Mouse (Mus musculus): ENCODE measurements around the gene Pgk1. TPM values are rescaled to one million over a fixed set of nuclear protein-coding genes. Genes with fewer than 3 reads are reported as not detected.

Pgk1 gene
- polyA plus RNA-seq (2015; fragmentation: Nextera tagmentation; extraction: Ambion mirVana) = 297 and 306 TPM in 2 replicates

- Histone ChIP-seq H3K4me1 (ENCODE audit: control insufficient read depth, insufficient read depth, low read depth, low read length) (peaks cover 10% of the 10 kb centered on the region), H3K9ac (ENCODE audit: low read depth, low read length) (peak within 1 kb of the TSS; percentile 64), H3K36me3 (ENCODE audit: control insufficient read depth, insufficient read depth, low read length) (no peaks in the 10 kb centered on the region), H3K4me2 (ENCODE audit: low read length) (peak within 1 kb of the TSS; percentile 68), H3K27me3 (replicated peaks; ENCODE audit: control insufficient read depth, insufficient read depth, low read length) (no peaks in the 10 kb centered on the region), H3K9me3 (ENCODE audit: control insufficient read depth, low read length) (no peaks in the 10 kb centered on the region), H3K27ac (ENCODE audit: low read depth, low read length) (peak within 1 kb of the TSS; percentile 68), H3K4me3 (ENCODE audit: low read length) (peak within 1 kb of the TSS; percentile 52)
- 20% methylated on average over 48 of the region's 55 CpGs for WGBS
- ATAC-seq = peak; percentile 99
These were observed at the start of gene Pgk1 for GRCm38 (mm10) chrX:106186713-106187649. TSS of gene Pgk1 (plus strand) at chrX:106187100.

DNA sequence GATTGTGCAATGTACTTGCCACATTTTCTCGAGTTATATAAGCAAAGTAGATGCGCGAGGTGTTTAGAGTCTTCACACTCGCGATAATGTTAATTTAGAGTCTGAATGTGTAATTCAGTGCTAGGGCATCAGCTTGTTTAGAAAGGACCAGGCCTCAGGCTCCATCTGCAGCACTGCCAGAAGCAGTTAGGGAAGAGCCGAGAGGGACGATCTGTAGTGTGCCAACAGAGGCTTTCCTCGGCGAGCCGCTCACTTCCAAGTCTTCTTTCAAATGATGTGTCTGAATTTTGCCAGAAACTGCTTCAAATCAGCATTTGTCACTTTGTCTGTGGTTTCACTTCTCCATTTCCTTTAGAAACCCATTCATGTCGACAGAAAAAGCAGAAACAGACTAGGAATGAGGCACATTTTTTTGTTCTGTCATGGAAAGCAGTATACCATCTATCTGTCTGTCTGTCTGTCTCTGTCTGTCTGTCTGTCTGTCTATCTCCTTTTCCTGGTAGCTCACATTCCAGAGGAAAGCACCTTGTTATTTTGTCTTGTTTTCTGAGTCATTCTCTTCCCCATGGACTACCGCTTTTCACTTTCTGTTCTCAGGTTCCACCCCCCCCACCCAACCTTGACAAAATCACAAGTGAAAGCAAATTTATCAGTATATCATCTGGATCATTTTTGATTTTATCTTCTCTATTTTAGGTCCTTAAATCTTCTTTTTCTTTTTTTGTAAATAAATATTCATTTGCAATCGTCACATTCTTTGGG lies 47.4 kb upstream of the Pgk1 start:
- no peak for ATAC-seq
- H3K4me3 ChIP-seq (ENCODE audit: low read length) = no peak overlapping the region
- H3K27me3 ChIP-seq (replicated peaks; ENCODE audit: control insufficient read depth, insufficient read depth, low read length) = no peaks in the 10 kb centered on the region; the same call in 1 of the 2 replicates
- no peaks in the 10 kb centered on the region for H3K4me1 ChIP-seq (ENCODE audit: control insufficient read depth, insufficient read depth, low read depth, low read length)
- 84% methylated on average over 13 of the region's 13 CpGs for WGBS
- H3K36me3 ChIP-seq (ENCODE audit: control insufficient read depth, insufficient read depth, low read length) = no peaks in the 10 kb centered on the region
- H3K27ac ChIP-seq (ENCODE audit: low read depth, low read length) = no peak overlapping the region
- no peak overlapping the region for H3K9ac ChIP-seq (ENCODE audit: low read depth, low read length)
- no peaks in the 10 kb centered on the region for H3K9me3 ChIP-seq (ENCODE audit: control insufficient read depth, low read length)
- H3K4me2 ChIP-seq (ENCODE audit: low read length) = no peak overlapping the region

DNA sequence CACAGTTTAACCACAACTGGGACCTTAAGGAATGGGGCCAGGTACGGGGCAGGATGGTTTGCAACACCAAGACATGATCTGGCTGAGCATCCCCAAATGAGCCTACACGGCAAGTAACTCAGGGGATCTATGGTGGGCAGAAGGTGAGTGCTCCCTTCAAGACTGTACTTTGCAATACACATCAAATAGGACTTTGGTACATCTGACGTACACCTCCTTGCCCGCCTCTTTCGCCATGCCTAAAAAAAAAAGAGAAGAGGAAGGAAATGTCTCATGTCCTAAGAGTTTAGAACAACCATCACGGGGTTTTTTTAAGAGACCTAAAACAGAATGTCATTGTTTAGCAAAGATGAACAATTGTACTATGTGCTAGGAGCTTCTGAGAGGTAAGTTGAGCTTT lies 44.0 kb upstream of the Pgk1 start, which contains the start of gene Tlr13:
Tlr13 (plus strand) TSS at position 269 of the 400 bp plus-strand sequence.
- H3K4me3 ChIP-seq (ENCODE audit: low read length) = no peak within 1 kb of the TSS
- H3K4me1 ChIP-seq (ENCODE audit: control insufficient read depth, insufficient read depth, low read depth, low read length) = no peaks in the 10 kb centered on the region
- no peak within 1 kb of the TSS for H3K4me2 ChIP-seq (ENCODE audit: low read length)
- no peaks in the 10 kb centered on the region for H3K9me3 ChIP-seq (ENCODE audit: control insufficient read depth, low read length)
- H3K27ac ChIP-seq (ENCODE audit: low read depth, low read length) = no peak within 1 kb of the TSS
- WGBS = 83% methylated on average over 6 of the region's 6 CpGs
- H3K36me3 ChIP-seq (ENCODE audit: control insufficient read depth, insufficient read depth, low read length) = no peaks in the 10 kb centered on the region
- no peak for ATAC-seq
- no peaks in the 10 kb centered on the region for H3K27me3 ChIP-seq (replicated peaks; ENCODE audit: control insufficient read depth, insufficient read depth, low read length)
- H3K9ac ChIP-seq (ENCODE audit: low read depth, low read length) = no peak within 1 kb of the TSS

DNA sequence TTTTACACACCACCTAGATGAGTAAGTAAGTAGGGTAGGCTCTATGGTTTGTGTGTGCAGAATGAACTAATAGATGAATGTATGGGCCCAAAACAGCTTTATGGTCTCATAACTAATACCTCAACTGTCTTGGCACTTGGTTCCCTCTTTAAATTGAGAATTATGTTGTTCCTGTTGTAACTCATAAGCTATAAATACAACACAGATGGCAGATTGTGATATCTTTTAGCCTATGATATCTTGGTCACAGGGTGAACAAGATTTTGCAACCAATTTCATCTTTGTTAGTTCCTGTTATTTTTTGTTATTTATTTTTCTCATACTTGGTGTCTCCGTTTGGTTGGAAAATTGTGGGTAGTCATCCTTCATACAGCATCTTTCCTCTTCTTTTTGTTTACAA lies 38.7 kb upstream of the Pgk1 start:
- Histone ChIP-seq H3K9ac (ENCODE audit: low read depth, low read length) (no peak overlapping the region), H3K27ac (ENCODE audit: low read depth, low read length) (no peak overlapping the region), H3K27me3 (replicated peaks; ENCODE audit: control insufficient read depth, insufficient read depth, low read length) (no peaks in the 10 kb centered on the region), H3K4me3 (ENCODE audit: low read length) (no peak overlapping the region), H3K4me1 (ENCODE audit: control insufficient read depth, insufficient read depth, low read depth, low read length) (no peaks in the 10 kb centered on the region), H3K4me2 (ENCODE audit: low read length) (no peak overlapping the region), H3K36me3 (ENCODE audit: control insufficient read depth, insufficient read depth, low read length) (no peaks in the 10 kb centered on the region), H3K9me3 (ENCODE audit: control insufficient read depth, low read length) (no peaks in the 10 kb centered on the region)
- 90% methylated on average over 1 of the region's 1 CpGs for WGBS
- ATAC-seq = no peak

DNA sequence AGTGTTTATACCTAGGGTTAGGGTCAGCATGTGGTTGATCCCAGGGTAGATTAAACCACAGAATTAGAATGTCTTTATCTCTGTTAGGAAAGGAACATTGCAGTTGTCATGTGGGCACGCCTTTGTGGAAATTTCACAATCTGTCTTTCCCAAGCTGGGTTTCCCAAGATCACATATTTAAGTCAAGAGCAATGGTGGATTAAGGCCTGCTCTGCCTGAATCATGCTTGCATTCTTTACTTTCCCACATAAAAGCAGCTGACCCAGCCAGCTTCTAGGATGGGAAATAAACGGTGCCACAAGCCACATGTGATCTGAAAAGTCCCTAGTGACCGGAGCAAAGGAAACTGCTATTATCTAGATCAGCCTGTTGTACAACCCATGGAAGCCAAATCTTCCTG lies 37.4 kb upstream of the Pgk1 start:
- no peaks in the 10 kb centered on the region for H3K4me1 ChIP-seq (ENCODE audit: control insufficient read depth, insufficient read depth, low read depth, low read length)
- no peaks in the 10 kb centered on the region for H3K27me3 ChIP-seq (replicated peaks; ENCODE audit: control insufficient read depth, insufficient read depth, low read length)
- WGBS = 94% methylated on average over 3 of the region's 3 CpGs
- no peaks in the 10 kb centered on the region for H3K9me3 ChIP-seq (ENCODE audit: control insufficient read depth, low read length)
- H3K36me3 ChIP-seq (ENCODE audit: control insufficient read depth, insufficient read depth, low read length) = no peaks in the 10 kb centered on the region
- no peak for ATAC-seq
- no peak overlapping the region for H3K4me3 ChIP-seq (ENCODE audit: low read length)
- no peak overlapping the region for H3K4me2 ChIP-seq (ENCODE audit: low read length)
- no peak overlapping the region for H3K27ac ChIP-seq (ENCODE audit: low read depth, low read length)
- H3K9ac ChIP-seq (ENCODE audit: low read depth, low read length) = no peak overlapping the region

DNA sequence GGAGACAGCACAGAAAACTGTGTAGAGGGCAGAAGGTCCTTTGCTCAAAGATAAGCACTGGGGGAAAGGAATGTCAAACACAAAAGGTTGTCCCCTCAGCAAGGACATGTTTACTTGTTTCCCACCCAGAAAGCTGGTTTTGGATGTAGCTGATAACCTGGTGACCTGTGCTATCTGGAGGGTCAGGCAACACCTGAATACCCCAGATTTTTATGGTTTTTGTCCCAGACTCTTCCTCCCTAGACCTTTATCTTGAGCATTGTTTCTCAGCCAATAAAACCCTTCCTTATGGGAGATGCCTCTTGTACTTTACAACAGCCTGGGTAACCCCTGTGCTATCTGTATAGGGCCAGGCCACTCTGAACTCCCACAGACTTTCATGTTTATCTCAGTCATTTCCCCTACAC lies 32.7 kb upstream of the Pgk1 start:
- H3K9me3 ChIP-seq (ENCODE audit: control insufficient read depth, low read length) = no peaks in the 10 kb centered on the region
- H3K4me3 ChIP-seq (ENCODE audit: low read length) = no peak overlapping the region
- no peaks in the 10 kb centered on the region for H3K27me3 ChIP-seq (replicated peaks; ENCODE audit: control insufficient read depth, insufficient read depth, low read length)
- no peak overlapping the region for H3K27ac ChIP-seq (ENCODE audit: low read depth, low read length)
- no peak for ATAC-seq
- H3K4me2 ChIP-seq (ENCODE audit: low read length) = no peak overlapping the region
- no peak overlapping the region for H3K9ac ChIP-seq (ENCODE audit: low read depth, low read length)
- no peaks in the 10 kb centered on the region for H3K36me3 ChIP-seq (ENCODE audit: control insufficient read depth, insufficient read depth, low read length)
- no peaks in the 10 kb centered on the region for H3K4me1 ChIP-seq (ENCODE audit: control insufficient read depth, insufficient read depth, low read depth, low read length)

DNA sequence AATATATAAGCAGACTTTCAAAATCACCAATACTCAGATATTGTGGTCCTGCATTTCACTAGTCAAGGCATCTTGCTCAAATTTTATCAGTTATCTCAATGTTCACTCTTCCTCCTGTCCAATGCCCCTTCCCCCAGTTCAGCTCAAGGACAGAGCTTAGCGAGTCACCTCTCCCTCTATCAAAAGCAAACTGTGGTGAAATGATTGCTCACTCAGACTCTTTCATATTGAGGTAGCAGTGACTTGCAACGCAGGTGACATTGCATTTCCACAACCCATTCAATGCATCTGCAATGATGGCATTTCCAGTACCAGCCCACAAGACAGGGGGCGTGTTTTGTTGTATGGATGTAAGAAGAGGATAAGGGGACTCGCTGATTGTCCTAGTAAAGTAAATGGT lies 31.0 kb upstream of the Pgk1 start:
- H3K4me2 ChIP-seq (ENCODE audit: low read length) = no peak overlapping the region
- H3K27me3 ChIP-seq (replicated peaks; ENCODE audit: control insufficient read depth, insufficient read depth, low read length) = no peaks in the 10 kb centered on the region
- no peak for ATAC-seq
- no peaks in the 10 kb centered on the region for H3K36me3 ChIP-seq (ENCODE audit: control insufficient read depth, insufficient read depth, low read length)
- no peaks in the 10 kb centered on the region for H3K9me3 ChIP-seq (ENCODE audit: control insufficient read depth, low read length)
- no peak overlapping the region for H3K9ac ChIP-seq (ENCODE audit: low read depth, low read length)
- no peaks in the 10 kb centered on the region for H3K4me1 ChIP-seq (ENCODE audit: control insufficient read depth, insufficient read depth, low read depth, low read length)
- 87% methylated on average over 4 of the region's 4 CpGs for WGBS
- H3K27ac ChIP-seq (ENCODE audit: low read depth, low read length) = no peak overlapping the region
- no peak overlapping the region for H3K4me3 ChIP-seq (ENCODE audit: low read length)

DNA sequence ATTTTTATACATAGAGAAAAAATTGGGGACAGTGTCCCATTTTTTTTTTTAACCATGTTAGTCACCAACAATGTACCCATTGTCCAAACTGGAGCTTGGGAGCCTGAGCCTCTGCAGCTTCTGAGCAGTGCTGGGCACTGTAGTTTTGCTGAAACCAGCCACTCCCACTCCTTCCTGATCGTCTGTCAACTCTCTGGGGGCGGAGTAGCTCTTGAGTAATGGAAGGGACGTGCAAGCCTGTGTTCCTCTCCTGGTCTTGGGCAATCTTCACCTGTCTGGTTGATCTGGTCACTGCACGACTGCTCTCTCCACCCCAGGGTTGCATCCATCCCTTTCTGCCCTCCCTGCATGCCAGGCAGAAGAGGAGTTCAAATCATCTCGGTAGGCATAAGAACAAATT lies 22.9 kb upstream of the Pgk1 start:
- Histone ChIP-seq H3K4me2 (ENCODE audit: low read length) (no peak overlapping the region), H3K9me3 (ENCODE audit: control insufficient read depth, low read length) (no peaks in the 10 kb centered on the region), H3K4me1 (ENCODE audit: control insufficient read depth, insufficient read depth, low read depth, low read length) (no peaks in the 10 kb centered on the region), H3K4me3 (ENCODE audit: low read length) (no peak overlapping the region), H3K27me3 (replicated peaks; ENCODE audit: control insufficient read depth, insufficient read depth, low read length) (no peaks in the 10 kb centered on the region), H3K27ac (ENCODE audit: low read depth, low read length) (no peak overlapping the region), H3K36me3 (ENCODE audit: control insufficient read depth, insufficient read depth, low read length) (no peaks in the 10 kb centered on the region), H3K9ac (ENCODE audit: low read depth, low read length) (no peak overlapping the region)
- ATAC-seq = no peak
- 69% methylated on average over 5 of the region's 5 CpGs for WGBS

- H3K4me3 ChIP-seq (ENCODE audit: low read length) = no peak overlapping the region
- no peaks in the 10 kb centered on the region for H3K27me3 ChIP-seq (replicated peaks; ENCODE audit: control insufficient read depth, insufficient read depth, low read length)
- WGBS = 82% methylated on average over 5 of the region's 5 CpGs
- H3K36me3 ChIP-seq (ENCODE audit: control insufficient read depth, insufficient read depth, low read length) = no peaks in the 10 kb centered on the region
- H3K9ac ChIP-seq (ENCODE audit: low read depth, low read length) = no peak overlapping the region
- H3K9me3 ChIP-seq (ENCODE audit: control insufficient read depth, low read length) = no peaks in the 10 kb centered on the region
- no peak for ATAC-seq
- H3K4me1 ChIP-seq (ENCODE audit: control insufficient read depth, insufficient read depth, low read depth, low read length) = no peaks in the 10 kb centered on the region
- H3K27ac ChIP-seq (ENCODE audit: low read depth, low read length) = no peak overlapping the region
- no peak overlapping the region for H3K4me2 ChIP-seq (ENCODE audit: low read length)
These were observed 22.3 kb upstream of the Pgk1 start for GRCm38 (mm10) chrX:106164555-106164954.

Data from hindbrain, embryonic 16.5 days (tissue).